ENCODE assay signal across 8 mouse cellular contexts in the genomic region with DNA sequence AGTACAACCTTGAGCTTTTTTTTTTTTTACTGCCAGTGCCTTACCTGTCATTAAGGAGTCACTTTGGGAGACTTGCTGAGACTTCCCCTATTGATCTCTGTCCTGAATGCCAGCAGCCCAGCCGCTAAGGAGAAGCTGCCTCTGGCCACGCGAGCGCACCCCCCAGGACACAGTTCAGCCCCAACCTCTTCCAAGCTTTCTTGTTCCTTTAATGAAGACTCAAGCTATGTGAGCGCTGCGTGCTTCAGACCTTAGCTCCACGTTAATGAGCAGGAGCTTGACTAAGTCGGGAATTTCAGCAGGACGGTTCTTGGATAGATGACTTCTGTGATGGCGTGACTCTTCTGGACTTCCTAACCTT. TPM values are rescaled to one million over a fixed set of nuclear protein-coding genes. Genes with fewer than 3 reads are reported as not detected.
DNase-seq lines count a peak whose midpoint lies in the region; ATAC-seq and TF ChIP-seq lines count a peak whose summit lies in the region.

No protein-coding gene starts in this region.

- no peak for TF ChIP-seq EP300 in heart, adult 2 months (IDR thresholded peaks at IDR 0.05; ENCODE audit: insufficient read depth, low read depth, low read length)

- H3K9ac ChIP-seq in heart, embryonic 15.5 days, result no peak overlapping the region
- H3K9ac ChIP-seq in heart, adult 2 months (ENCODE audit: low read depth, low read length), result no peak overlapping the region
- H3K9ac ChIP-seq in embryonic facial prominence, embryonic 12.5 days, result no peak overlapping the region; the same call in 1 of the 2 replicates
- no peak overlapping the region for H3K9ac ChIP-seq in intestine, postnatal 0 days (ENCODE audit: low read depth, low read length)
- no peak overlapping the region for H3K9ac ChIP-seq in midbrain, postnatal 0 days (replicated peaks; ENCODE audit: low read length, poor library complexity, severe bottlenecking)

- H3K27ac ChIP-seq in heart, embryonic 15.5 days, result no peak overlapping the region
- no peak overlapping the region for H3K27ac ChIP-seq in heart, adult 2 months
- H3K27ac ChIP-seq in embryonic facial prominence, embryonic 12.5 days, result no peak overlapping the region
- no peak overlapping the region for H3K27ac ChIP-seq in intestine, postnatal 0 days (ENCODE audit: low read depth, low read length)
- H3K27ac ChIP-seq in midbrain, postnatal 0 days (ENCODE audit: low read depth, low read length), result no peak overlapping the region

- ATAC-seq in heart, embryonic 15.5 days (replicated peaks; ENCODE audit: insufficient number of reproducible peaks, insufficient read depth, low FRiP score, low read depth), result no peak
- ATAC-seq in embryonic facial prominence, embryonic 12.5 days (ENCODE audit: insufficient number of reproducible peaks, insufficient read depth, low FRiP score, low TSS enrichment), result no peak
- 0 out of 2 replicates have a peak, but pooled peaks have one; percentile 13 for ATAC-seq in intestine, postnatal 0 days
- ATAC-seq in midbrain, postnatal 0 days (ENCODE audit: low FRiP score), result no peak

- 19% methylated on average over 10 of the region's 10 CpGs for WGBS in heart, embryonic 15.5 days
- 24% methylated on average over 10 of the region's 10 CpGs for WGBS in heart, adult 2 months
- WGBS in embryonic facial prominence, embryonic 12.5 days, result 20% methylated on average over 10 of the region's 10 CpGs
- WGBS in intestine, postnatal 0 days, result 15% methylated on average over 10 of the region's 10 CpGs
- WGBS in midbrain, postnatal 0 days, result 25% methylated on average over 10 of the region's 10 CpGs

- peak overlapping the region; percentile 59 for H3K4me2 ChIP-seq in heart, embryonic 15.5 days
- peak overlapping the region; percentile 43 for H3K4me2 ChIP-seq in embryonic facial prominence, embryonic 12.5 days (replicated peaks)
- peak overlapping the region; percentile 61 for H3K4me2 ChIP-seq in intestine, postnatal 0 days (replicated peaks; ENCODE audit: low read depth)
- peak overlapping the region; percentile 28; the same call in 1 of the 2 replicates for H3K4me2 ChIP-seq in midbrain, postnatal 0 days (ENCODE audit: low read depth, low read length, poor library complexity, severe bottlenecking)

- no peaks in the 10 kb centered on the region for H3K27me3 ChIP-seq in heart, embryonic 15.5 days
- H3K27me3 ChIP-seq in heart, adult 2 months (ENCODE audit: control insufficient read depth, insufficient read depth, low read length), result no peaks in the 10 kb centered on the region; the same call in 1 of the 2 replicates
- H3K27me3 ChIP-seq in embryonic facial prominence, embryonic 12.5 days, result no peaks in the 10 kb centered on the region
- no peaks in the 10 kb centered on the region for H3K27me3 ChIP-seq in intestine, postnatal 0 days (replicated peaks; ENCODE audit: control insufficient read depth, insufficient read depth, low read length)
- no peaks in the 10 kb centered on the region for H3K27me3 ChIP-seq in midbrain, postnatal 0 days (ENCODE audit: insufficient read depth, low read length)

- H3K79me2 ChIP-seq in heart, adult 2 months (replicated peaks; ENCODE audit: control insufficient read depth, insufficient read depth, low read length), result no peaks in the 10 kb centered on the region

- intact Hi-C loops in heart, adult 2 months (cut with DNase I), result no loop called here

- TF ChIP-seq CTCF in heart, adult 2 months (IDR thresholded peaks at IDR 0.05), result no peak
- no peak for TF ChIP-seq CTCF in intestine, postnatal 0 days (IDR thresholded peaks at IDR 0.05; ENCODE audit: low read depth)
- TF ChIP-seq CTCF in midbrain, postnatal 0 days (IDR thresholded peaks at IDR 0.05), result no peak

- H3K4me1 ChIP-seq in heart, embryonic 15.5 days (replicated peaks), result peaks cover 9% of the 10 kb centered on the region
- no peaks in the 10 kb centered on the region for H3K4me1 ChIP-seq in heart, adult 2 months (ENCODE audit: control insufficient read depth, insufficient read depth, low read length)
- H3K4me1 ChIP-seq in embryonic facial prominence, embryonic 12.5 days, result peaks cover 7% of the 10 kb centered on the region; the same call in 1 of the 2 replicates
- H3K4me1 ChIP-seq in intestine, postnatal 0 days (replicated peaks; ENCODE audit: control insufficient read depth, insufficient read depth, low read length), result no peaks in the 10 kb centered on the region
- peaks cover 5% of the 10 kb centered on the region; the same call in 1 of the 2 replicates for H3K4me1 ChIP-seq in midbrain, postnatal 0 days (ENCODE audit: insufficient read depth, low read length)

- no peaks in the 10 kb centered on the region for H3K9me3 ChIP-seq in heart, embryonic 15.5 days (replicated peaks)
- H3K9me3 ChIP-seq in embryonic facial prominence, embryonic 12.5 days, result no peaks in the 10 kb centered on the region
- H3K9me3 ChIP-seq in intestine, postnatal 0 days (ENCODE audit: control insufficient read depth), result no peaks in the 10 kb centered on the region
- no peaks in the 10 kb centered on the region for H3K9me3 ChIP-seq in midbrain, postnatal 0 days (ENCODE audit: low read length)

- TF ChIP-seq POLR2A in heart, adult 2 months (IDR thresholded peaks at IDR 0.05; ENCODE audit: insufficient read depth, low read depth, low read length), result no peak

- no peak for DNase-seq in heart, adult 2 months
- no peak for DNase-seq in midbrain, postnatal 0 days (ENCODE audit: low spot score)
- no peak for DNase-seq in right cerebral cortex, adult 18-20 months
- DNase-seq in adrenal gland, postnatal 14 days, result no peak
- no peak for DNase-seq in layer of hippocampus, postnatal 14 days (ENCODE audit: low spot score in 2 of 2)

- no peaks in the 10 kb centered on the region for H3K36me3 ChIP-seq in heart, embryonic 15.5 days
- no peaks in the 10 kb centered on the region for H3K36me3 ChIP-seq in heart, adult 2 months (ENCODE audit: control insufficient read depth, insufficient read depth, low read length)
- H3K36me3 ChIP-seq in embryonic facial prominence, embryonic 12.5 days, result no peaks in the 10 kb centered on the region
- no peaks in the 10 kb centered on the region for H3K36me3 ChIP-seq in intestine, postnatal 0 days (ENCODE audit: control insufficient read depth, insufficient read depth)
- no peaks in the 10 kb centered on the region for H3K36me3 ChIP-seq in midbrain, postnatal 0 days (ENCODE audit: insufficient read depth, low read length)

- peak overlapping the region; percentile 34 for H3K4me3 ChIP-seq in heart, embryonic 15.5 days
- H3K4me3 ChIP-seq in heart, adult 2 months, result no peak overlapping the region
- no peak overlapping the region for H3K4me3 ChIP-seq in embryonic facial prominence, embryonic 12.5 days
- H3K4me3 ChIP-seq in intestine, postnatal 0 days (ENCODE audit: low read depth, low read length), result peak overlapping the region; percentile 25
- H3K4me3 ChIP-seq in midbrain, postnatal 0 days (ENCODE audit: low read depth, low read length), result no peak overlapping the region

RNA-seq across cellular contexts. Expression of a gene that starts 37.9 kb away (rescaled TPM):
- polyA plus RNA-seq in heart, embryonic 15.5 days (2015; fragmentation: Nextera tagmentation; extraction: Ambion mirVana), result 3.4 and 3.6 TPM in 2 replicates
- total RNA-seq in heart, adult 2 months (2021), result 1 to 10 TPM; 2.4 to 2.7 TPM
- 1.1 and 2.5 TPM in 2 replicates for polyA plus RNA-seq in heart, adult 2 months (2012; rRNA removed)
- polyA plus RNA-seq in embryonic facial prominence, embryonic 12.5 days (2016; fragmentation: Nextera tagmentation; extraction: Ambion mirVana), result 7.5 and 7.7 TPM in 2 replicates
- 1.3 TPM in 2 replicates for polyA plus RNA-seq in intestine, postnatal 0 days (2015; fragmentation: Nextera tagmentation; extraction: Ambion mirVana)
- total RNA-seq in midbrain, postnatal 0 days (2014; rRNA removed), result 3.8 and 6.0 TPM in 2 replicates
- 1.5 and 2.7 TPM in 2 replicates for polyA plus RNA-seq in midbrain, postnatal 0 days (2015; fragmentation: Nextera tagmentation; extraction: Ambion mirVana)
- 4.2 and 6.0 TPM in 2 replicates for total RNA-seq in adrenal gland, postnatal 14 days (2021)
- 1 to 10 TPM; 4.2 to 5.4 TPM for total RNA-seq in layer of hippocampus, postnatal 14 days (2021)

Comparison
In these comparisons a context has a peak if more than half of its experiments do, and no peak if none do; other contexts are left out.
1. H3K4me3 ChIP-seq: peak in heart, embryonic 15.5 days (single experiment) and intestine, postnatal 0 days (single experiment); none in heart, adult 2 months (single experiment), embryonic facial prominence, embryonic 12.5 days (single experiment) and midbrain, postnatal 0 days (single experiment).
2. Peak in every context shown above with its lines, with median percentiles within 50 percentile points of each other: H3K4me2 ChIP-seq.